Mouse (Mus musculus) forebrain, embryonic 12.5 days (tissue): Measurements from ENCODE around the gene Slc6a6. TPM values are rescaled to one million over a fixed set of nuclear protein-coding genes. Genes with fewer than 3 reads are reported as not detected.

Experiments used
- ATAC-seq: fragments of 200-750 bp; cut with Nextera tagmentation; 2 replicates; pipeline ENCODE4 v1.8.0; 2017; ENCODE audit warnings: moderate TSS enrichment; ENCODE audit not compliant: low FRiP score
- H3K27ac ChIP-seq: fragments of 300-500 bp; sonication (generic); 2 replicates; pipeline ENCODE4 v1.5.1; 2016; ENCODE audit warnings: mild to moderate bottlenecking
- H3K27me3 ChIP-seq: fragments of 300-500 bp; sonication (generic); 2 replicates; pipeline ENCODE4 v1.6.1; 2016; ENCODE audit warnings: mild to moderate bottlenecking
- H3K36me3 ChIP-seq: fragments of 300-500 bp; sonication (generic); replicated peaks from 2 replicates; pipeline ENCODE4 v1.6.1; 2016; ENCODE audit warnings: mild to moderate bottlenecking
- H3K4me1 ChIP-seq: fragments of 300-500 bp; sonication (generic); 2 replicates; pipeline ENCODE4 v1.6.1; 2016
- H3K4me2 ChIP-seq: fragments of 300-500 bp; sonication (generic); 2 replicates; pipeline ENCODE4 v1.6.1; 2016; ENCODE audit warnings: mild to moderate bottlenecking, moderate library complexity
- H3K4me3 ChIP-seq: fragments of 300-500 bp; sonication (generic); replicated peaks from 2 replicates; pipeline ENCODE4 v1.5.1; 2016; ENCODE audit warnings: mild to moderate bottlenecking
- H3K9ac ChIP-seq: fragments of 300-500 bp; sonication (generic); 2 replicates; pipeline ENCODE4 v1.6.1; 2016; ENCODE audit warnings: mild to moderate bottlenecking
- H3K9me3 ChIP-seq: fragments of 300-500 bp; sonication (generic); 2 replicates; pipeline ENCODE4 v1.6.1; 2016
- WGBS: fragments of 180-500 bp; shearing (Covaris S2); methylation state at CpG from one replicate; pipeline ENCODE4 v1.1.7; 2016; 5-methylcytosine and 5-hydroxymethylcytosine counted together
- polyA plus RNA-seq: library from polyadenylated mRNA; unstranded; fragments of >200 nt; fragmentation: Nextera tagmentation; extraction: Ambion mirVana; gene quantifications from 2 replicates; pipeline ENCODE4 v1.2.1, GENCODE M21; 2016

Gene Slc6a6
- polyA plus RNA-seq, 1 experiment from 2014 or later: 79.0 TPM

DNA sequence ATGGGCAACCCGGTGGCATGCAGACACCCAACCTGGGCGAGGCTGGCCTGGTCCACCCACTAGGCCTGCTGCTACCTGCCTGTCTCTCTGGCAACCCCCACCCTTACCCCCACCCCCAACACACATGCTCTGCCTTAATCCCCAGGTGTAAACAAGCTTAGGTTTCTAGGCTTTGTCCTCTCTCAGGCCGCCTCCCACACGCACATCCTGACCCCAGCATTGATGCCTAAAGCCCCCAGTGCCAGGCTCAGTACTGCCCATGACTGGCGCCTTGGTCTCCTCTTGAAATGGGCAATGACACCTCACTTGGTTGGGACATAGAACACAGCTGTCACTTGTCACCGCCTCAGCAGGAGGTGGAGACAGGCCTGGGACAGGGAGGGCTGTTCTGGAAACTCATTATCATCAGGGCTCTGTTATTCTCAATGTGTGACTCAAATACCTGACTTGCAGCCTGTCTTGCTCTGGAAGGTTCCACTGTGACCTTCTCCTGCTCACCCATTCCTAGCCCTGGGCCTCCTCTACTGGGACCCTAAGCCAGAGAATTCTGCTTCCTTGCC, 27.9 kb upstream of the Slc6a6 start:
- no peaks in the 10 kb centered on the region for H3K9me3 ChIP-seq
- WGBS: 52% methylated on average over 6 of the region's 6 CpGs
- H3K4me1 ChIP-seq: 0 out of 2 replicates have a peak, but pooled peaks cover 5% of the 10 kb centered on the region
- H3K27me3 ChIP-seq: no peaks in the 10 kb centered on the region
- H3K4me3 ChIP-seq: no peak overlapping the region
- no peak overlapping the region for H3K9ac ChIP-seq
- no peaks in the 10 kb centered on the region for H3K36me3 ChIP-seq
- H3K4me2 ChIP-seq: no peak overlapping the region
- ATAC-seq: no peak
- no peak overlapping the region for H3K27ac ChIP-seq

DNA sequence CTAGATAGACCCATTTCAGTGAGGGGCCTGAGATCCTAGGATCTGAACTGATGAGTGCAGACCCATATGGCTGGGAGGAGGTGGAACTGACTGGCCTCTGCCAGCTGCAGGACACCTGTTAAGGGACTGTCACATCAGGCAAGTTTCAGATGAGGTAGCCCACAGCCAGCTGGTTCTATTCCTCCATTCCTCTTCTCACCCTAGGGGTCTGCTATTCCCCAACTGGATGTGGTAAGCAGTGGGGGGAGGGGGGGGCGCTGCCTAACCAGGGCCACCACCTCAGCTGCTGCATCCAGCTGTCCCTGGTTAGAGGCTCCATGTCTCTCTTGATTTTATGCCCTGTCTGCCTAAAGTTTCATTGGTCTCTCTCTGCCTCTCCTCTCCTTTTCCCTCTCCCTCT, 25.6 kb upstream of the Slc6a6 start:
- Histone ChIP-seq H3K9me3 (no peaks in the 10 kb centered on the region), H3K27ac (no peak overlapping the region), H3K27me3 (no peaks in the 10 kb centered on the region), H3K9ac (no peak overlapping the region), H3K4me2 (no peak overlapping the region), H3K4me3 (no peak overlapping the region), H3K36me3 (no peaks in the 10 kb centered on the region), H3K4me1 (0 out of 2 replicates have a peak, but pooled peaks cover 5% of the 10 kb centered on the region)
- no peak for ATAC-seq
- 71% methylated on average over 1 of the region's 1 CpGs for WGBS

DNA sequence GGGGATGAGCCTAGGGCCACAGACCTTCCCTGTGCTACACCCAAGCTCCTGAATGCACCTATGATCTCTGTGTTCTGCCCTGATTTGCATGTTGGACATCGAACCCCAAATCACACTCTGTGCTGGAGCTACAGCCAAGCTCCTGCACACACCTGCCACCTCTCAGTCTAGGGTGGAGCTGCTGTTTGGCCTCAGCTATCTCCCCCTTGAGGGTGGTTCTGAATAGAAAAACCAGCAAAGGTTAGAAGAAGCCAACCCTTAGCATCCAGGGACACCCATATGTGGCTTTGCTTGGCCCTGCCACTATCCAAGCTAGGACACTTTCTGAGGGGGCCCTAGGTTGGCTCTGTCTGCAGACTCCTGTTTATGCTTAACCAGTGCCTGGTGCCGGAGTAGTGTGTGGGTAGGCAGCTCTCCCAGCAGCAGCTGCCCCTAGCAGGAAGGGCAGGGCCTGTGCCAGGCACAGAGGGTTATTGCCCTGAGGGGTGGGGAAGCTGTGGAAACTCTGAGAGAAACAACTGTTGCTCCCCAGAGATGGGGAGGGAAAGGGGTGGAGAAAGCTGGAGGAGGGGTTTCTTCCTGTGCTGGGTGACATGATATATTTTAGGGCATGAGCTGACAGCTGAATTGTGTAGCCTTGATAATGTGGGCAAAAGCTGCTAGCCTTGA, 23.9 kb upstream of the Slc6a6 start:
- H3K27ac ChIP-seq: no peak overlapping the region
- H3K4me3 ChIP-seq: no peak overlapping the region
- H3K9ac ChIP-seq: no peak overlapping the region
- no peak overlapping the region for H3K4me2 ChIP-seq
- no peak for ATAC-seq
- H3K27me3 ChIP-seq: no peaks in the 10 kb centered on the region
- H3K4me1 ChIP-seq: 0 out of 2 replicates have a peak, but pooled peaks cover 5% of the 10 kb centered on the region
- H3K9me3 ChIP-seq: no peaks in the 10 kb centered on the region
- WGBS: 66% methylated on average over 2 of the region's 2 CpGs
- H3K36me3 ChIP-seq: no peaks in the 10 kb centered on the region

DNA sequence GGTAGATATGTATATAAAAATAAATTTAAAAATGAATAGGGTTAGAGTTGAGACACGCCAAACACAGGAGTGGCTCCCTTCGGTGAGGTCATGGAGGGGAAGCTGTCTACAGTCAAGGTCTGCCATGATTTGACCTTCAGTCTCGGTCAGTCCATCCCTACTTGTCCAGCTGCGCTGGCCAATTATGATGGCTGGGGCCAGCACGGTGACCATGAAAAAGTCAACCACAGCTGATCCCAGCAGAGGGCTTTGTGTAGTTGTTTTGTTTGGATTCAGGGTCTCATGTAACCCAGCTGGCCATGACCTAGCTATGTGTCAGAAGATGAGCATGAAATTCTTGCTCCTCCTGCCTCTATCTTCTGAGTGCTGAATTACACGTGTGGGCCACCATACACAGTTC, 21.6 kb upstream of the Slc6a6 start:
- H3K36me3 ChIP-seq: no peaks in the 10 kb centered on the region
- H3K9ac ChIP-seq: no peak overlapping the region
- 86% methylated on average over 6 of the region's 6 CpGs for whole genome bisulfite sequencing

DNA sequence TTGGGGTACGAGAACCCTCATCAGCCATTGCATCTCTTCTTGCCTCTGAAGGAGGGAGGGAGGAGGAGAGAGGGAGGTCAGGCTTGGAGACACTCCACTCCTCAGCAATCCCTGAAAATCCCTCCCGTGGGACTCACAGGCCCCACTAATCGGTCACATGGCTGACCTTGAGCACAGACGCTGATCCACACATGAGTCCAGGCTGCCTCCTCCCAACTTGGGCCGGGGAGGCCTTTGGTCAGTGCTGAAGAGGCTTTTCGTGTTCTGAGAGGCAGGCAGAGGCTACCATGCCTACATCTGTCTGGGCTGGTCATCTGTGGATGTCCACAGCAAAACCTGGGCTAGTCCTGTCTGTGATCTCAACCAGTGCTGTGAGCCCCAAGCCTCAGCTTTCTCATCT, 20.2 kb upstream of the Slc6a6 start:
- Histone ChIP-seq H3K27me3 (no peaks in the 10 kb centered on the region), H3K4me3 (no peak overlapping the region), H3K4me2 (no peak overlapping the region), H3K9ac (no peak overlapping the region), H3K36me3 (no peaks in the 10 kb centered on the region), H3K9me3 (no peaks in the 10 kb centered on the region), H3K4me1 (no peaks in the 10 kb centered on the region), H3K27ac (no peak overlapping the region)
- WGBS: 82% methylated on average over 6 of the region's 6 CpGs
- no peak for ATAC-seq

More for the DNA sequence above, 21.6 kb upstream of the Slc6a6 start:
- Histone ChIP-seq H3K4me2 (no peak overlapping the region), H3K27ac (no peak overlapping the region), H3K4me1 (no peaks in the 10 kb centered on the region), H3K4me3 (no peak overlapping the region), H3K9me3 (no peaks in the 10 kb centered on the region), H3K27me3 (no peaks in the 10 kb centered on the region)
- no peak for ATAC-seq

DNA sequence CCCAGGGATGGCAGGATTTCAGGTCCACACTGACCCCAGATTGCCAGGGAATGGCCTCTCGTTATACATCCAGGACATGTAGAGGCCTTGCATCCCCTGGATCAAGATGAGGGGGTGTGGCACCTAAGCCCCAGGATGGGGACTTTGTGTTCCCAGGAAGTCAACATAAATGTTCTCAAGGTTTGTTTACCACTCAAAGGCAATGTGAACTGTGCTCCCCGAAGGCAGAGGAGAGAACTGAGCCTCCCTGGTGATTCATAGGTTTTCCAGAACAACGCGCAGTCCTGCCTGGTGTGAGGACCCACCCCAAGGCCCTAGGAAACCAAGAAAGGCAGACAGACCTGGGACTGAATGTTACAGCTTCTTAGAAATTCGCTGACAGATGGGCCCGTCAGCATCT, 18.6 kb upstream of the Slc6a6 start:
- WGBS: 87% methylated on average over 6 of the region's 6 CpGs
- no peaks in the 10 kb centered on the region for H3K9me3 ChIP-seq
- H3K27ac ChIP-seq: no peak overlapping the region
- no peaks in the 10 kb centered on the region for H3K36me3 ChIP-seq
- no peak overlapping the region for H3K4me3 ChIP-seq
- no peak overlapping the region for H3K4me2 ChIP-seq
- H3K27me3 ChIP-seq: no peaks in the 10 kb centered on the region
- no peak overlapping the region for H3K9ac ChIP-seq
- no peak for ATAC-seq
- peaks cover 7% of the 10 kb centered on the region; the same call in 1 of the 2 replicates for H3K4me1 ChIP-seq

DNA sequence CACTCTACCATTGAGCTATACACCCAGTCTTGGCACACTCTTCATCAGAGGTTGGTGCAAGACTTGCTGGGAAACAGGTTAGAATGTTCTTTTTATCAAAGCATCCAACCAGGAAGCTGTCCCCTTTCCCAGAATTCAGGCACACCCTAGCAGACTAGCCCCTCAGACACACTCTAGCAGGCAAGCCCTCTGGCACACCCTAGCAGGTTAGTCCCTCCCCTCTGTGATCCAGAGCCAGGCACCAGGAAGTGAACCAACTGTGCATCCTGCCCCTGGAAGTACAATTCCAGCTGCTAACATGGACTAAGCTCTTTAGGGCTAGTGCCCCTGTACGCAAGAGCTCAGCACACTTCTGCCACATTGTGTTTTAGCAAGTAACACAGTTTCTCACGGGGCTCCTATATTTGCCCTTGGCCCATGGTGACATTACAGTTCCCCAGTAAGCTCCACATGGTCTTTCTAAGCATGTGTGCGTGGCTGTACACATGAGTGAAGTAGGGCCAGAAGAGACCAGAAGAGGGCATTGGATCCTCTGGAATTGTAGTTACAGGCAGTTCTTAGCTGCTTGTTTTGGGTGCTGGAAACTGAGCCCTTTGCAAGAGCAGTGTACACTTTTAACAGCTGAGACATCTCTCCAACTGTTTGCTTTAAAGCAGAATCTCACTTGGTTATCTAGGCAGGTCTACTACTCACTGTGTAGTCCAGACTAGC, 17.7 kb upstream of the Slc6a6 start:
- Histone ChIP-seq H3K4me1 (peaks cover 9% of the 10 kb centered on the region; the same call in 1 of the 2 replicates), H3K9ac (no peak overlapping the region), H3K27ac (no peak overlapping the region), H3K9me3 (no peaks in the 10 kb centered on the region), H3K4me3 (no peak overlapping the region), H3K4me2 (no peak overlapping the region), H3K27me3 (no peaks in the 10 kb centered on the region), H3K36me3 (no peaks in the 10 kb centered on the region)
- 89% methylated on average over 3 of the region's 3 CpGs for WGBS
- no peak for ATAC-seq

DNA sequence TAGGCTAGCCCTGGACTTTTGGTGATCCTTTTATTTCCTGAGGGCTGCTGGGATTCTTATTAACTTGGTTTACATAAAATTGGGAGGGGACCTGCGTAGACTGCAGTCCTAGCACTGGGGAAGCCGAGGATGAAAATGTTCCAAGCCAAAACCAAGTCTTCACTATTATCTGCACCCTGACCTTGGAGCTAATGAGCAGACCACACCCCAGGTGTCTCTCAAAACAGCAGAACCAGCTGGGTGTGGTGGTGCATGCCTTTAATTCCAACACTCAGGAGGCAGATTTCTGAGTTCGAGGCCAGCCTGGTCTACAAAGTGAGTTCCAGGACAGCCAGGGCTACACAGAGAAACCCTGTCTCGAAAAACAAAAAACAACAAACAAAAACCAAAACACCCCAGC, 16.7 kb upstream of the Slc6a6 start:
- Histone ChIP-seq H3K4me2 (no peak overlapping the region), H3K4me3 (no peak overlapping the region), H3K9me3 (no peaks in the 10 kb centered on the region), H3K27ac (no peak overlapping the region), H3K36me3 (no peaks in the 10 kb centered on the region), H3K4me1 (peaks cover 9% of the 10 kb centered on the region; the same call in 1 of the 2 replicates), H3K9ac (no peak overlapping the region), H3K27me3 (no peaks in the 10 kb centered on the region)
- WGBS: 90% methylated on average over 4 of the region's 4 CpGs
- no peak for ATAC-seq

DNA sequence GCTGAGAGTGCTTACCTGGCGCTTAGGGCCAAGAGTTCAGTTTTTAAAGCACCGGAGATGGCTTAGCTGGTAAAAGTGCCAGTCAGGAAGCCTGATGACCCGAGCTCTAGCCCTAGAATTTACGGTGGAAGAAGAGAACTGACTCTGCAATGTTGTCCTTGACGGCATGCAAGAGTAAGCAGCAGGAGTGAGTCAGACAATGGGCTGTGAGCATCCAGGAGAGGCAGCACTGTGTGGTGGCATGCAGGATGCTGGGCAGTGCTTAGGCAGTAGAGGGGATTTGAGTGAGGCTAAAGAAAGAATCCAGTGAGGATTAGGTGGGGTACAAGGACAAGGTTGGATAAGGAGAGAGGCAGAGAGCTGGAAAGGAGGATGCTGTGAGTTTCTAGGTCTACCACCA, 15.6 kb upstream of the Slc6a6 start:
- no peak for ATAC-seq
- no peak overlapping the region for H3K4me2 ChIP-seq

DNA sequence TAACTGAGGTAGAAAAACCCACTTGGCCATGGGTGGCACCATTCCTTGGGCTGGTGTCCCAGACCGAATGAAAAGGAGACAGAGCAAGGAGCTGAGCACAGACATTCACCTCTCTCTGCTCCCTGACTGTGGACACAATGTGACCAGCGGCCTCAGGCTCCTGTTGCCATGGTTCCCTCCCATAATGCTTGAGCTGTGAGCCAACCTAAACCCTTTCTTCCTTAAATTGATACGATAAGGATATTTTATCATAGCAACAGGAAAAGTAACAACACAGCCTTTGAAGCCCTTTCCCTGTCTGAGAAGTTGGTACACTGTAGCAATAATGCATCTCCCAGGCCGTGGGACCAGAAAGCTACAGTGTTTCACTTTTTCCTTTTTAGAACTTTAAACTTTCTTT, 14.6 kb upstream of the Slc6a6 start:
- ATAC-seq: no peak
- Histone ChIP-seq H3K36me3 (no peaks in the 10 kb centered on the region), H3K27ac (no peak overlapping the region), H3K4me2 (no peak overlapping the region), H3K9ac (no peak overlapping the region), H3K4me1 (peaks cover 9% of the 10 kb centered on the region; the same call in 1 of the 2 replicates), H3K27me3 (no peaks in the 10 kb centered on the region), H3K4me3 (no peak overlapping the region), H3K9me3 (no peaks in the 10 kb centered on the region)
- WGBS: 46% methylated on average over 4 of the region's 4 CpGs

More for the DNA sequence above, 15.6 kb upstream of the Slc6a6 start:
- H3K9ac ChIP-seq: no peak overlapping the region
- H3K36me3 ChIP-seq: no peaks in the 10 kb centered on the region
- no peak overlapping the region for H3K27ac ChIP-seq
- H3K27me3 ChIP-seq: no peaks in the 10 kb centered on the region
- 44% methylated on average over 5 of the region's 5 CpGs for WGBS
- peaks cover 9% of the 10 kb centered on the region; the same call in 1 of the 2 replicates for H3K4me1 ChIP-seq
- no peak overlapping the region for H3K4me3 ChIP-seq
- H3K9me3 ChIP-seq: no peaks in the 10 kb centered on the region

DNA sequence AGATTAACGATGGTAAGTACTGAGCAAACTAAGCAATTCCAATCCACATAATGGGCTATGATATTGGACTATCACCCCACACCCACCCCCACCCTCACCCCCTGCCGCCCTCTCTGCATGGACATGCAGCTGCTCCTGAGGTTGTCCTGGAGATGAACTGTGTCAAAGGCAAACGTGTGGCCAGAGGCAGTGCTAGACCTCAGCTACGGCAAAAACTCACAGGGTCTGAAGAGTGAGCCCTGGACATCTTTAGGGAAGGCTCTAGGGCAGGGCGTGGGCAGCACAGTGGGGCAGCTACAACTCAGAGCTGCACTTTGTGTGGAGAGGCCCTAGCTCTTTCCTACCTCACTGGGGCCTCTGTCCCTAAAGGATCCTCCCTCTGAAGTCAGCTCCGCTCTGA, 13.6 kb upstream of the Slc6a6 start:
- ATAC-seq: no peak
- peaks cover 12% of the 10 kb centered on the region; the same call in 1 of the 2 replicates for H3K4me1 ChIP-seq
- 63% methylated on average over 6 of the region's 6 CpGs for WGBS

DNA sequence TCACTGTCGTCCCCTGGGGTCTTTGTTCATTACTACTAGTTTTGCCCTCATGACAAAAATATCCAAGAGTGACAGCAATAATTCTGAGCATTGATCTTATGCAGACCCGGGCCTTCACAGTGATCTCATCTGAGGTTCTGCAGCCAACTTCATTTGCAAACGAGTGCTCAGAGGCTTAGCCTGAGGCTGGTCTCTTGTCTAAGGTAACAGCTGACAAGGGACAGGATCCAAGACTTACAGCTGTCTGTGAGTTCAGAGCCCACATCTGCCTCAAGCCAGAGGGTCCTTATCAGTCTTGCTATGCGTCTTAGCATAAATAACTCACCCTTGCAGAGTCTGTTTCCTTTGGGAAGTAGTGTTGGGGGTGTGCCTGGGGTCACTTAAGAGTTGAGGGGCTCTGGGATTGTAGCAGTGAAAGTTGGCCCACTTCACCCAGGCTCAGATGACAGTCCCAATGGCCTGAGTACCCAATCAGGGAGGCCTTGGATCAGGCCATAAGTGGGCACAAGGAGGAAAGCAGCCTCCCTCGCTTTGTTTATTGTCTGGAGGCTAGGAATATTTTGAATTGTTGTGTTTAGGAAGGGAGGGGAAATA, 9.0 kb upstream of the Slc6a6 start:
- H3K9ac ChIP-seq: no peak overlapping the region
- no peak for ATAC-seq
- no peak overlapping the region for H3K27ac ChIP-seq

More for the DNA sequence above, 13.6 kb upstream of the Slc6a6 start:
- no peak overlapping the region for H3K4me3 ChIP-seq
- H3K9me3 ChIP-seq: no peaks in the 10 kb centered on the region
- H3K36me3 ChIP-seq: no peaks in the 10 kb centered on the region
- H3K27ac ChIP-seq: no peak overlapping the region
- no peak overlapping the region for H3K4me2 ChIP-seq
- no peaks in the 10 kb centered on the region for H3K27me3 ChIP-seq
- no peak overlapping the region for H3K9ac ChIP-seq

More for the DNA sequence above, 9.0 kb upstream of the Slc6a6 start:
- Histone ChIP-seq H3K36me3 (no peaks in the 10 kb centered on the region), H3K27me3 (no peaks in the 10 kb centered on the region), H3K4me3 (no peak overlapping the region), H3K4me2 (no peak overlapping the region), H3K9me3 (no peaks in the 10 kb centered on the region), H3K4me1 (peaks cover 12% of the 10 kb centered on the region)
- WGBS: 64% methylated on average over 5 of the region's 5 CpGs
